Mouse (Mus musculus): ENCODE results near the gene Hbs1l.

Gene Hbs1l

GRCm38 (mm10) chr10:21405707-21406534 is 110.1 kb downstream of the Hbs1l start:
- no peak for DNase-seq

GRCm38 (mm10) chr10:21410711-21411110 is 114.9 kb downstream of the Hbs1l start:
- no peak for DNase-seq

- no peak for DNase-seq
Observed at GRCm38 (mm10) chr10:21411621-21412205, 115.9 kb downstream of the Hbs1l start.

GRCm38 (mm10) chr10:21415031-21415430 is 119.3 kb downstream of the Hbs1l start:
- no peak for DNase-seq

GRCm38 (mm10) chr10:21416184-21416583 is 120.4 kb downstream of the Hbs1l start:
- DNase-seq, result no peak

Measured in embryo, embryonic 11 days (tissue).